Mouse (Mus musculus): ENCODE results near the gene Ubtd2.
A peak's percentile ranks its signal among the peaks of the same experiment; 100 is the strongest.

Gene Ubtd2

DNA sequence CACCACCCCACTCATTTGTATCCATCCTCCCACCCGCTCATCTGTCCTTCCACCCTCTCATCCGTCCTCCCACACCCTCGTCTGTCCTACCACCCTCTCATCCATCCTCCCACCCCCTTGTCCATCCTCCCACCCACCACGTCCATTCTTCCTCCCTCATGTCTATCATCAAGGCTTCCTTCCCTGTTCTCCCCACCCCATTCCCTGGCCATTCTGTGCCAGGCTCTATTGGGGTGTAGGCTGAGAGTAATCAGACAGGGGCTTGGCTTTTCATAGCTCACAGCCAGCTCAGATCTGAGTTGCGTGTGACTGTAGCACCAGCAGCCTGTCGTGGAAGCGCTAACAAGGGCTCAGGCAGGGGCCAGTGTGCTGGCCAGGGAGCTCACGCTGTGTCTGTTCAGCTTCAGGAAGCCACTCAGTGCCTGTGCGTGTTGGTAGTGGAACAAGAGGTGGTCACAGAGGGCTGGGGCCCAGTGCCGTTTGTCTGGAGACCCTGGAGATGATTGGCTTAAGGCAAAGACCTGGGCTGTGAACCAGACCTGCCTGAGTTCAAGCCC, 92.3 kb downstream of the Ubtd2 start:
- no peak for DNase-seq

DNA sequence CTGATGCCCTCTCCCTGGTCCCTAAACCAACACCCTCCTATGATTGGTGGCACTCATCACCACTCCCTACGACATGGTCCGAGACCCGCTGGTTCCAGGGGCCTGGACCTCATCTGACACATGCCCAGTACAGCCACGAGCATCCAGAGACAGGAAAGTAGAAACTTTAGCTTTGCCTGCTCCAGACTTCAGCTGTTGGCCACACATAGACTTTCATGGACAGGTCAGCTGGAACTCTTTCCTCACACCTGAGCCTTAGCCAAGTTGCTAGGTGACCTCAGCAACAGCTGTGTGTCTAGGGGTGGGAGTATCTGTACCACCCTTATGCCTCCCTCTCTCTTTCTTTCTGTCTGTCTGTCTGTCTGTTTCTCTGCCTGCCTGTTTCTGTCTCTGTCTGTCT, 93.1 kb downstream of the Ubtd2 start:
- DNase-seq: peak; percentile 59 to 70

DNA sequence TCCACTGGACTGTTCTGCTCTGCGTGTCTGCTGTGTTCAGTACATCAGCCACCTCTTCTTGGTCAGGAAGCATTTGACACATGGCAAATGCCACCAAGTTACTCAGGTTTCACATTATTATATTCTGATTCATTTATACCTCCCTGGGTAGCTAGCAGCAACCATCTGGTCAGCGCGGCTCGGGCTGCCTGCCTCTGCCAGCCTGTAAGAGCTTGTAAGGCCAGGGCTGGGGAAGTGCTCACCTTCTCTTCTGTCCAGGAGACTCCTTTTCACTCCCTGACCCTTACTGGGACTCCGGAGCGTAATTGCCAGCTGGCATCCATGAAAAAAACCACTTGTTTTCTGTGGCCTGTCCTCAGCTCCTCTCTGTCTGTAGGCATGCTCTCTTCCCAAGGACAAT, 94.1 kb downstream of the Ubtd2 start:
- DNase-seq: no peak

DNA sequence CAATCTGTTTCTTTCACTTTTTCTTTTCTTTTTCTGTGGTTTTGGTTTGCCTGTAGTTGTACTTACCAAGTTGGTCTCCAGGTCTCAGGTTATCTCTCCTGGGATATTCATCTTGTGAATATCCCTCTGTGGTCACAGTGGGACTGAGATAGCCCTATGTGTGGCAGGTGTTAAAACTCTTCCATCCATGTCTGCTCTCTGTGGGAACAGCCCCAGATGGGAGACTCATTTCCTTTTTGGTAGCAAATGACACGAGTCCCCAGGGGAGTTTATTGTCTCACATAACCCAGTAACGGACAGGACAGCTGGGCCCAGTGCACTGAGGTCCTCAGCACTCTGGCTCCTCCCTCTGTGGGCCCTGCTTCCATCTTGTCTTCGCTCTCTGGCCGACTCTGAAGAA, 94.9 kb downstream of the Ubtd2 start:
- DNase-seq: no peak

DNA sequence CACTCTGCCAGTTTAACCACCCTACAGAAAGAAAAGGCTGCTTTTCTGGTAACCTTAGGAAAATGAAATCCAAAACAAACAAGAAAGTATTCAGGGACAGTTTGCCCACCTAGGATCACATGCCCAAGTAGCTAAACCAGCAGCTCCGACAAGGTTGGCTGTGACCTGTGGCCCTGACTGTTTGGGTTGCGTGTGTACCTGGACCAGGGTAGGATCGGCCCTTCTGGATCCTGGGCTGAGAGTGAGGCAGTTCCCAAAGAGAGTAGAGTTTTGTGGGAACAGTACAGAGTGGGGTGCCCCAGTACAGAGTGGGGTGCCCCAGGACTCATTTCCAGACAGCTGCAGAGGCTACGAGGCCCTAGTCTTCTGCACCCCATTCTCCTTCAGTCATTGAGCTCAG, 95.9 kb downstream of the Ubtd2 start:
- DNase-seq: no peak

DNA sequence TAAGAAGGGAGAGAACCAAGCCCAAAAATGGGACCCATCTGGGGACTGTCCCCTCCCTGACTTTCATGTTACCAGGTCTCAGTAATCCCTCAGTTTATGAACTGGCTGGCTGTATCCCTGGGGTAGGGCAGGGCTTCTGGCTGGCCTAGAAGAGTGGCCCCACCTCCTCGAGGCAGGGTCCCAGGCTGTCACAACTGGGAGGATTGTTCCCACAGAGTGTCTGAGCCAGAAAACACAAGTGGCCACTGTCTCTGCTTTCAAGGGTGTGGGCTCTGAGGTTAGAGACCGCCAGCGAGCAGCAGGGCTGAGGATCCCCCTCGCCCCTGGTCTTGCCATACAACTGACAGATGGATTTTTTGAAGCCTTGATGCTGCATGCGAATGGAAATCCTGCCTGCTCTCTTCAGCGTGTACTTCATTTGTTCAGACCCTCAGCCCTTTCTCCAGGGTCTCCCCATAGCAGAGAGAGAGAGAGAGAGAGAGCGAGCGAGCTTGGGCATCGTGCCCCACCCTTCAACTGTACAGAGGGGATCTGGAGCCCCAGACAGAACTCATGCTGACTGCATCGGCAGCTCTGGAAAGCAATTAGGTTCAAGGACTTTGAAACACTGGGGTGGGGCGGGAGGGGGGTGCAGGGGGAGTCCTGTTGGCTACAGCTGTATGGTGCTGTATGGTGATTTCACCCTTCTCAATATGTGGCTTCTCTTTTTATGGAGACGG, 96.6 kb downstream of the Ubtd2 start:
- DNase-seq: no peak

DNA sequence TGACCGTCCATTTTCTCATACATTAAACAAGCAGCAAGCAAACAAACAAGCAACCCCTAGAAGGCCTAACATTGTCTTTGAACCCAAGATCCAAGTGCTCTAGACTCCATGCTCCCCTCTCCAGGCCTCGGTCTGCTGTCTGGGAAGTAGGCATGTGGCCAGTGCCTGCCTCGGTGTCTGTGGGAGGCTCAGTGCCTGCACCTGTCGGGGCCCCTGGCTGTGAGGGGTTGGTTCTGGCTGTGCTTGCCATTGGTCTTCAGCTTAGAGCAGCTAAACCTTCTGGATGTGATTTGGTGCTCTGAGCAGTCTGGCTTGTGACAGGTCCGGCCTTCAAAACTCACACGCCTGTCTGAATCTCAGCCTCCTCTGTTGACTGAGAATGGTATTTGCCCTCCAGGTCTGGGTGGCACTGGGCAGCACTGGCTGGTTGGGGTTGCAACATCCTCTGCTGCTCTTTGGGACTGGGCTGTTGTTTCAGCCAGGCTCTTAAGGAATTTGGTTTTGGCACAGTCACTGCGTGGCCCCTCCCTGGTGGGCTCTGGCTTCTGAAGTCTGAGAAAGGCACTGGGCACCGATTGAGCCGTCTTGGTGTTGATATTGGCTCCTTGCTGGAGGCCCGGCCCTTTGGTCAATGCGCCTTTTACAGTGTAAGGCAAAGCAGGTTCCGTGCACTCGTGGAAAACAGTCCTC, 97.4 kb downstream of the Ubtd2 start:
- DNase-seq: peak; percentile 65 to 82

DNA sequence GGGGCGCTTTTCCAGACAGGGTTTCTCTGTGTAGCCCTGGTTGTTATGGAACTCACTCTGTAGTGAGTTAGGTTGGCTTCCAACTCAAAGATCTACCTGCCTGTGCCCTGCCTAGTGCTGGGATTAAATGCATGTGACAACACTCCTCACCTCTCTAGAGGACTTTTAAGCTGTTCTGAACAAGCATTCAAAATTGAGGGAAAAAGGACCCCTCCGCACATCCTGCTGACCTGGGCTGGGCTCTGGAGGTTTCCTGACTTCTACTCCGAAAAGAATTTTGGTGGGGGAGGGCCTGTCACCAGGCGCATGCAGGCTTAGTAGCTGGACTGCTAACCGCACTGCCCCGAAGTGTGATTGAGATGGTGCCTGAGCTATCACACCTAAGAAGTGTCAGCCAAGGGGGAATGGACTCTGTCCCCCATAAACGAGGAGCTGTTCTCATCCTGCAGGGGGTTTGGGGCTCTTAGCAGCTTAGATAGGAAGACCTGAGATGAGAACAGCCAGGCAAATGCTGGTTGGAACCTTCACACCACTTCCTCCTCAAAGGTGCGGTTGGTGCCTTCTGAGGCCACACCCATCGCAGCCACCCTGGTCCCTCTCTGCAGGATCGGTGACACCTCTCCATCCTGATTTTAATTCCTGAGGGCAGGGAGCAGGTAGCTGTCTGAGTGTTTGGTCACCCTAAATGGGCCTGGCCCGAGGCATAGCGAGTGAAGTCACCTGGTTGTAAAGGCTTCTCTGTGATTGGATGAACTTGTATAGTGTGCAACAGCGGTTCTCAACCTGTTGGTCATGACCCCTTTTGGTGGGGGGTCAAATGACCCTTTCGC, 98.4 kb downstream of the Ubtd2 start:
- peak; percentile 44 to 50 for DNase-seq

DNA sequence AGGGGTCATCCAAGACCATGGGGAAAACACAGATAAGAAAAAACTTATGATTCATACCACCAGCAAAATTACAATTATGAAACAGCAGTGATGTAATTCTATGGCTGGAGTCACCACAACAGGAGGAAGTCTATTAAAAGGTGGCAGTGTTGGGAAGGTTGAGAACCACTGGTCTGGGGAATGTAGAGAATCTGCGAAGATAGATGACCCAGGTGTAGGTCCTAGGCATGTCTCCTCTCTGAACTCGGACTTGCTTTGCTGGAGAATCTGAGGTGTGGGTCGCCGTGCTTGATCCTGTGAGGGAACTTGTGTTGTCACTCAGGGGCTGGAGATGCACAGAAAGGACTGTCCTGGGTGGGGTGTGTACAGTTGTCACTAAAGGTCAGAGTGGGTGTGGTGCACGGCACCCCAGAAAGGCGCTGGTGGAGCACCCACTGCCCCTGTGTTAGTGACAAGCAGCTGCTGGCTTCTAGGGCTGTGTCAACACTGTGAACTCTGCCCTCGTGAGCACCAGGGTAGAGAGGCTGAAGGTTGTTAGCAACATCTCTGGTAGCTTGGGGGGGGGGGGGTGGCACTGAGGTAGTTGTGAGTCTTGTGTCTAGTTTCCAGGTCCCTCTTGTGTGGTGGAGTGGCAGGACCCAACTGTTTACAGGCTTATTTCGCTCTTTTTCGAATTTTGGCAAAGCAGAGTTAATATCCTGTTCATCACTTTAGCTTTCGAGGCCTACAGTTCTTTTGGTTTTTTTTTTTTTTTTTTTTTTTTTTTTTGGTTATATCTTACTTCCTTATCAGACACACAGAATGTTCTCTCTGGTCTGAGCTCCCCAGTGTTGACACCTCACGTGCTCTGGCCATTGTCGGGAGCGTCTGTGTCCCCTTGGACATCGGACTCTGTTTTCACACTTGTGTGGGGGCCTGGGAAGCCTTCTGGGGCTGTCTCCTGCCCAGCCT, 99.2 kb downstream of the Ubtd2 start:
- peak; percentile 43 to 44 for DNase-seq

DNA sequence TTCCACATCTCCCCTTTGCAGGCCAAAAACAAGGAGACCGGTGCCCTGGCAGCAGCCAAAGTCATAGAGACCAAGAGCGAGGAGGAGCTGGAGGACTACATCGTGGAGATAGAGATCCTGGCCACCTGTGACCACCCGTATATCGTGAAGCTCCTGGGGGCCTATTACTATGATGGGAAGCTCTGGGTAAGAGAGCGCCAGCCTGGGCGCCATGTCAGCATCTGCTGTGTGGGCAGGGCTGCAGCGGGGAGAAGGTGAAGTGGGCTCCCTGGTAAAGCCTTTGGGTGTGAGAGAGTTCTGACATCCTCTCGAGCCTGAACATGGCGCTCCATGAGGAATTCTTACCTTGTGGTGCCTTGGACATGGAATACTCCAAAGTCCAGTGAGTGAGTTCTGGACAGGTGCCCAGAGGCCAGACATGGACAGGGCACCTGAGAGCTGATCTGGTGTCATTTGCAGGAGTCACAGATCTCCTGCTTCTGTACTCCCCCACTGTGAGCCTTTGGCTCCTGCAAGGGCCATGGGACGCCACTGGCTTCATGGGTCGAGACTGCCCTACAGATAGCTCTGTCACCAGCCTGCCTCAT, 100.0 kb downstream of the Ubtd2 start:
- no peak for DNase-seq

DNA sequence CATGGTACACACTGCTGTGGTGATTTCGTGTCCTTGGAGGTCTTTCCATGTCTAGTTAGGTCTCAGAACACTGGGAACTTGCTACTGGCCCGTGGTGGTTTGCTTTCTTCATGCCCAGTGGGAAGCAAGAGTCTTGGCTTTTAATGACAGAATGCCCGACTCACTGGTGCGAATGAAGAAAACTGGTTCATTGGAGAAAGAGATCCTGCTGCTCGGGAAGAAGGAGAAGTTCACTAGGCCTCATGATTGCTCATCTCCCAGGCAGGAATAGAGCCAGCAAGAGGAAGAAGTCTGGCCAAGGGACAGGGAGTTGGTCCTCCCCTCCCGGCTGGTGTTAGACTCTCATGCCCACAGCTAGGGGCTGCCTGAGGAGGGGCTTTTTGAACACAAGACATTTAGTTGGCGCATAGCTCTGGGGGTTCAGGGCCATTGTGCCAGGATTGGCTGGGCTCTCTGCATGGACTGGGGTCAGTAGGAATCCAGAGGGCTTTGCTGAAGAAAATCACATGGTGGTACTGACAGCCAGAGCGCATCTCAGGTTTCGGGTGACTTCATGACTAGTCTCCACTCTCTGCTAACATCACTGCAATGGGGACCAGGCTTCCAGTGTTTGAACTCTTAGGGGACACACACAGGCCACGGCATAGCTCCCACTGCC, 101.3 kb downstream of the Ubtd2 start:
- no peak for DNase-seq

DNA sequence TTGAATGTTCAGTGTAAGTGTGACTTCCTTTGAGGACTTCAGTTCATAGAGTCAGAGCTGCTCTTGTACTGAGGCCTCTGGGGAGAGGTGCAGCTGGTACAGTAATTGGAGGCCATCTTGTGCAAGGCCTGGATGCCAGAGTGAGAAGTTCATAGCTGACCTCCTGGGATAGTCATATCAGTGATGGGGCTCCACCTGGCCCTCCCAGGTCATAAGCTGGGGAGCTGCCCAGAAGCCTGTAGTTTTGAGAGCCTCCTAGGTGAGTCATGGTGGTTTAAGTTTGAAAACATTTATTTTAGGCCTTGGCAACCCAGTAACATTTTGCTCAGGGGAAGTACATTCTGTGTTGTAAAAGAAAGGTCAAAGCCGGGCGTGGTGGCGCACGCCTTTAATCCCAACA, 102.9 kb downstream of the Ubtd2 start:
- DNase-seq: no peak

DNA sequence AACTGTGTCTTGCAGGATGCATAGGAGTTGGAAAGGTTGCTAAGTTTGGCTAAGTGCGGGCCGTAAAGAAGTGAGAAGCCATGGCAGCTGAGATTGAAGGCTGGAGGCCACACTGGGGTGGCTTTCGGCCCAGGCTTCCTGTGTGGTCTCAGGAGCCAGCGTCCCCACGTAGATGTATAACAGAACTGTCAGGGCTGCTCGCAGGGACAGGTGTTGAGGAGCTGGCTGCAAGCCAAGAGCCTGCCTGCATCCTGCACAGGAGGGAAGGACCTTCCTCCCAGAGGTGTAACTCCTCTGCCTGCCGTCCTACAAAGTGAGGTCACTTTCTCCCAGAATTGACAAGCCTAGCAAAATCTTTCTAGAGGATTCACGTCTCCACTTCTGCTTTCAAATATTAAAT, 103.5 kb downstream of the Ubtd2 start:
- DNase-seq: peak in 1 of 2 experiments; percentile 48

DNA sequence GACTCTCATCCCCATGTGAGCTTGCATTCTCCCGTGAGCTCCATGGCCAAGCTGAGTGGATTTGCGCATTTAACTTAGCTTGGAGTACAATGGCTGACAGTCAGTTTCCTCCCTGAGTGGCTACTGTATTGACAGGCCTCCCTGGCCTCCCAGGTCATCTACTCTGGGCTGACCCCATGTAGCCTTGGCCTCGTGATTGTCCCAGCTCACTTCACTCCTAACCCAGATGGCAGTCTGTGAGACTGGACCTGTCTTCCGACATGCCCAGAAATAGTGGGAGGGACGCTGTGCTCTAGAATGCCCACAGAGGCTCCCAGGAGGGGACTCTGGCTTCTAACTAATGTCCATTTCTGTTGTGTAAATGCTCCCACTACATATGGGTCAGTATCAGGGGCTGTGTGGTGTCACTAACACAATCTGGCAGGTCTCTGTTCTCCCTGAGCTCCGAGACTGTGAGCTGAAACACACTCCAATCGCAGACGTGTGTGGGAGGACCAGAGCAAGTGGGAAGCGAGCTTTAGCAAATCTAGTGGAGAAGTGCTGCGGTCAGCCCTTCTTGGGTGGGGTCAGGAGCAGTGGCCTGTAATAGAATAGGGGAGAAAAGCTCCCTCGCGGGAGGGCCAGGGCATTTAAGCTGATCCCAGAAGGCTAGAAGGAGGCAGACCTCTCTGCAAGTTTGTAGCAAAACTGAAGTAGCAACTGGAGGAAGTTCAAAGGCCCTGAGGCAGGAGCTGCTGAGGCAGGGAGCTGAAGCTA, 105.0 kb downstream of the Ubtd2 start:
- DNase-seq: peak in 1 of 2 experiments; percentile 55

DNA sequence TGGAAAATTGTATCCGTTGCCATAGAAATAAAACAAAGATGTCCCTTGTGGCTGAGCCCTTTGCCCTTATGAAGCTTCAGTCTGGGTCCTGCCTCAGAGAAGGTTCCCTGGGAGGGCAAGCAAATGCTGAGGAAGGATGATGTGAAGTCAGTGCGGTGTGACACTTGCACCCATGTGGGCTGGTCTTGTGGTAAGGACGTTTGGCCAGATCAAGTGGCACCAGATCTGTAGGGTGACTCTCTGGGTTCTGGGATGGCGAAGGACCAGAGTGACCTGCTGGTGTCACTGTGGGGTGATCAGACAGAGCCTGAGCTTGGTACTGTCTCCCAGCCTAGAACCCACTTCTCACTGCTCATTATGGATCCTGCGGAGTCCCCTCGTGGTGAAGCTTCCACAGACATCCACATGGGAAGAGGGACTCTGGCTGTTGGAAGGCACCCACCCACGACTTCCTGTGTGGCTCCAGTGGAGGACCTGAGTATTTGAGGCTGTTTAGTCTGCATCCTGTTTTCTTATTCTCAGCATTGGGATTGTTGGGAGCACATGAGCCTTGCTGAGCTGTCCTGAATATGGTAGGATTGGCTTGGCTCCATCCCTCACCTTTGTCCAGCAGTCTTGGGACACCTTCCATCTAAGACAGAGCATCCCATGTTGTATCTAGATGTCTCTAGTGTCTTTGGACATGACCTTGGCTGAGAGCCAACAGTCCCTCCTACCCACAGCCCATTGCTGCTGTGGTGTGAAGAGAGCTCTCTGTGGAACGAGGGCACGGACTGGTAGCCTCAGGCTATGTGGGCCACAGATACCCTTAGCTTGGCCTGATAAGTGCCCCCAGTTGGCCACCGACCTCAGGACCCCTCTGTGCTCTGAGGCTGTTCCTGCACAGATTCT, 106.5 kb downstream of the Ubtd2 start:
- DNase-seq: peak in 1 of 2 experiments; percentile 33

DNA sequence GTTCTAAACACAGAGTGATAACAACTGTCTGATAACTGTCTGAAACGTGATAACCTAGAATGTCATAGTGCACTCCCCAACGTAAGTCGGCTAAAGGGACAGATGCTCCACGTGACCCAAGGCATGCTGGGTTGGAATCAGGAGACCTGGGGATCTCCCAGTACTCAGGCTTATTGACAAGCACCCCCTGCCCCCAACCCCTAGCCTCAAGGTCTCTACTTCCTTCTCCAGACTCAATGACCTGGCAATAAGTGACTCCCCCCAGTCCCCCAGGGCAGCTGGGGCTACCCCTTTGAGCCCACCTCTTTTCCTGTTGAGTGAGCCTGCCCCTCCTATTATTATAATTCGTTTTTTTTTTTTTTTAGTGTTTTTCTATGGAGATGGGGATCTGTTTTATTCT, 107.5 kb downstream of the Ubtd2 start:
- no peak for DNase-seq

DNA sequence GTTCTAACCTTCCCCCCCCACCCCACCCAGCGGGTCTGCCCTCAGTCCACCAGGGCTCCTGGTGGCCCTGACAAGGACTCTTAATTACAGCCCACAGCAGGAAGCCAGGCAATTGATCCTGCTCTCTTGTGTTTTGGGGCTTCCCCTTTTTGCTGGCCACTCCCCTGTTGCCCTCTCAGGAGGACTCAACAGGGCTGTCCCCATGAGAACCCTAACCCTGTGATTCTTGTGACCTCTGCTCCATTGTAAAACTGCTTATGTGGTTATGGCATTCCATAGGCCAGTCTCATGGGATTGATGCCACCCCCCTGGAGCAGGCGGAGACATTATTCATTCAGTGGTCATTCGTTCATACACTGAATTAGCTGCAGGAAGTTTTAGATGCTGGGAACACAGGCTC, 108.5 kb downstream of the Ubtd2 start:
- DNase-seq: peak in 1 of 2 experiments; percentile 46

DNA sequence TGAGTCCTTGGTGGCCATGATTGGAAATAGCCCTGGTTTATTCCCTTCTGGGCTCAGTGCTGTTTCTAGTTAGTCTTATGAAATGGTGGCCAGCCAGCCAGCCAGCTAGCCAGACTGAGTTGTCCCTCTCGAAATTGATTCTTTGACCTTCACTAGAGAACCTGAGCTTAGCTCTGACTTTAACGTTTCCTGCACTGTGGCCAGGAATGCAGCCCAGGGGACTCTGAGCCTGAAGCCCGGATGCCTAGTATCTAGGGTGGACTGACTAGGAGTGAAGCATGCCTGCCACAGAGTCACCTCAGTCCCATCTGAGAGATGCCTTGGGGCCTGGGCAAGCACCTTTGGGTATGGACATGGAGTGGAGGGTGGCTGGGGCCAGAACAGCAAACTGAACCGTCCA, 109.5 kb downstream of the Ubtd2 start:
- DNase-seq: no peak

DNA sequence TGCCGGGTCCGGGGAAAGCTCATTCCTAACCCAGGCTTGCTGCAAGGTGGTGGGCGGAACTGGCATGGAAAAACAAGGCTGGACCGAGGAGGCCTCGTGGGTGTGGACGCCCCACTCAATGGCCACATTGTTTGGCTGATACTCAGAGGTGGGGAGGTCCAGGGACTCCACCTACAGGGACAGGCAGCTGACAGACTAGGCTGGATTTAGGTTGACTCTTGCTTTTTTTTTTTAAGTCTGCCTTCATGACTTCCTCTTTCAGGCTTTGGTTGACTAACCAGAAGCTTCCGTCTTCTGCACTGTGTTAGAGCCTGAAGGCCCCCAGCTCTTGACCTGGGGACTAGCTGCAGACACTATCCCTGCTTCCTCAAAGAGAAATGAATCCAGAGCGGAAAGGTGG, 109.9 kb downstream of the Ubtd2 start:
- DNase-seq: peak; percentile 67 to 68

All from lung, postnatal 4 days (tissue).